Mouse (Mus musculus) heart, embryonic 15.5 days (tissue): Measurements from ENCODE around the gene Wasf3. TPM values are rescaled to one million over a fixed set of nuclear protein-coding genes. Genes with fewer than 3 reads are reported as not detected.
"Not testable (repeated sequence)": the region's sequence is repeated elsewhere in the genome, so short reads cannot be mapped to it uniquely, and the experiment has no call there.

Source experiments
- ATAC-seq: fragments of 200-750 bp; cut with Nextera tagmentation; replicated peaks from 2 replicates; pipeline ENCODE4 v1.8.0; 2017; ENCODE audit warnings: low read depth, moderate TSS enrichment; ENCODE audit not compliant: insufficient number of reproducible peaks, insufficient read depth, low FRiP score
- H3K27ac ChIP-seq: fragments of 300-500 bp; sonication (generic); 2 replicates; pipeline ENCODE4 v1.5.1; 2015; ENCODE audit warnings: mild to moderate bottlenecking, inconsistent platforms
- H3K27me3 ChIP-seq: fragments of 300-500 bp; sonication (generic); 2 replicates; pipeline ENCODE4 v1.6.1; 2015; ENCODE audit warnings: inconsistent platforms
- H3K36me3 ChIP-seq: fragments of 300-500 bp; sonication (generic); 2 replicates; pipeline ENCODE4 v1.6.1; 2015; ENCODE audit warnings: mild to moderate bottlenecking, inconsistent platforms
- H3K4me1 ChIP-seq: fragments of 300-500 bp; sonication (generic); replicated peaks from 2 replicates; pipeline ENCODE4 v1.6.1; 2015; ENCODE audit warnings: inconsistent platforms
- H3K4me2 ChIP-seq: fragments of 300-500 bp; sonication (generic); 2 replicates; pipeline ENCODE4 v1.6.1; 2015; ENCODE audit warnings: inconsistent platforms, mild to moderate bottlenecking, moderate library complexity
- H3K4me3 ChIP-seq: fragments of 300-500 bp; sonication (generic); 2 replicates; pipeline ENCODE4 v1.5.1; 2015; ENCODE audit warnings: mild to moderate bottlenecking, inconsistent platforms
- H3K9ac ChIP-seq: fragments of 300-500 bp; sonication (generic); 2 replicates; pipeline ENCODE4 v1.6.1; 2015; ENCODE audit warnings: mild to moderate bottlenecking, inconsistent platforms
- H3K9me3 ChIP-seq: fragments of 300-500 bp; sonication (generic); replicated peaks from 2 replicates; pipeline ENCODE4 v1.6.1; 2016; ENCODE audit warnings: inconsistent platforms
- WGBS: fragments of 180-500 bp; shearing (Covaris S2); methylation state at CpG from one replicate; pipeline ENCODE4 v1.1.7; 2015; ENCODE audit warnings: mixed read lengths; 5-methylcytosine and 5-hydroxymethylcytosine counted together
- polyA plus RNA-seq: library from polyadenylated mRNA; unstranded; fragments of >200 nt; fragmentation: Nextera tagmentation; extraction: Ambion mirVana; gene quantifications from 2 replicates; pipeline ENCODE4 v1.2.1, GENCODE M21; 2015

Gene Wasf3
- polyA plus RNA-seq, 1 experiment from 2014 or later = 0.11 TPM

- no CpG with 5 or more reads among the region's 5 CpGs for WGBS
- not testable (repeated sequence) for H3K9ac ChIP-seq, H3K27ac ChIP-seq, ATAC-seq, H3K27me3 ChIP-seq, H3K4me1 ChIP-seq, H3K9me3 ChIP-seq, H3K4me2 ChIP-seq, H3K36me3 ChIP-seq, H3K4me3 ChIP-seq
These were observed 117.3 kb downstream of the Wasf3 start, which contains the start of gene 4930449I24Rik for GRCm38 (mm10) chr5:146502099-146502498. TSS of gene 4930449I24Rik (plus strand) at chr5:146502399.

- ATAC-seq, H3K4me1 ChIP-seq, H3K4me3 ChIP-seq, H3K9ac ChIP-seq, H3K27me3 ChIP-seq, H3K36me3 ChIP-seq, H3K9me3 ChIP-seq, H3K27ac ChIP-seq, H3K4me2 ChIP-seq: not testable (repeated sequence)
- 84% methylated on average over 2 of the region's 5 CpGs for WGBS
These were observed 129.0 kb downstream of the Wasf3 start, which contains the start of gene Gm3402 for GRCm38 (mm10) chr5:146513823-146514222. TSS of gene Gm3402 (plus strand) at chr5:146514123.

Other genes starting within 250 kb of the Wasf3 start
- gene Gm5565, start 224.4 kb upstream of the Wasf3 start, polyA plus RNA-seq = not detected in 2 replicates
- gene Gm6309, start 214.3 kb upstream of the Wasf3 start, polyA plus RNA-seq = not detected in 2 replicates
- not detected in 2 replicates for gene 1700001J03Rik, start 199.7 kb upstream of the Wasf3 start, polyA plus RNA-seq
- 46.0 and 47.0 TPM in 2 replicates for gene Rnf6, start 163.4 kb upstream of the Wasf3 start, polyA plus RNA-seq
- 9.1 and 10.5 TPM in 2 replicates for gene Cdk8, start 153.8 kb upstream of the Wasf3 start, polyA plus RNA-seq
- gene Gm6408, start 97.0 kb downstream of the Wasf3 start, polyA plus RNA-seq = not detected in 2 replicates
- not detected in 2 replicates for gene Gm6370, start 106.4 kb downstream of the Wasf3 start, polyA plus RNA-seq
- not detected in 2 replicates for gene 4930449I24Rik, start 117.4 kb downstream of the Wasf3 start, polyA plus RNA-seq
- gene Gm3402, start 129.1 kb downstream of the Wasf3 start, polyA plus RNA-seq = not detected in 2 replicates
- not detected in 2 replicates for gene Gm3404, start 140.8 kb downstream of the Wasf3 start, polyA plus RNA-seq
- not detected in 2 replicates for gene Gm3409, start 152.7 kb downstream of the Wasf3 start, polyA plus RNA-seq
- gene Gm3415, start 171.2 kb downstream of the Wasf3 start, polyA plus RNA-seq = not detected in 2 replicates
- not detected in 2 replicates for gene Gpr12, start 200.3 kb downstream of the Wasf3 start, polyA plus RNA-seq